Mouse (Mus musculus) neural tube, embryonic 12.5 days (tissue): ENCODE measurements at regions not wholly inside any gene's neighbourhood (a gene's known extent, or its start where the extent isn't known, plus 50 kb on each side); places are given as distances from the start of the nearest gene placed in this dataset.
"Not testable (repeated sequence)": the region's sequence is repeated elsewhere in the genome, so short reads cannot be mapped to it uniquely, and the experiment has no call there.

Experiments
- ATAC-seq: fragments of 200-750 bp; cut with Nextera tagmentation; 2 replicates; pipeline ENCODE4 v1.8.0; 2017; ENCODE audit warnings: low read depth, mild to moderate bottlenecking, moderate TSS enrichment, moderate library complexity; ENCODE audit not compliant: low FRiP score
- H3K27ac ChIP-seq: fragments of 300-500 bp; sonication (generic); 2 replicates; pipeline ENCODE4 v1.5.1; 2016
- H3K27me3 ChIP-seq: fragments of 300-500 bp; sonication (generic); replicated peaks from 2 replicates; pipeline ENCODE4 v1.6.1; 2016; ENCODE audit warnings: mild to moderate bottlenecking
- H3K36me3 ChIP-seq: fragments of 300-500 bp; sonication (generic); 2 replicates; pipeline ENCODE4 v1.6.1; 2016; ENCODE audit warnings: mild to moderate bottlenecking
- H3K4me1 ChIP-seq: fragments of 300-500 bp; sonication (generic); 2 replicates; pipeline ENCODE4 v1.6.1; 2016
- H3K4me2 ChIP-seq: fragments of 300-500 bp; sonication (generic); replicated peaks from 2 replicates; pipeline ENCODE4 v1.6.1; 2016; ENCODE audit warnings: mild to moderate bottlenecking
- H3K4me3 ChIP-seq: fragments of 300-500 bp; sonication (generic); 2 replicates; pipeline ENCODE4 v1.5.1; 2016
- H3K9ac ChIP-seq: fragments of 300-500 bp; sonication (generic); 2 replicates; pipeline ENCODE4 v1.6.1; 2016; ENCODE audit warnings: mild to moderate bottlenecking
- H3K9me3 ChIP-seq: fragments of 300-500 bp; sonication (generic); 2 replicates; pipeline ENCODE4 v1.6.1; 2016; ENCODE audit warnings: mild to moderate bottlenecking
- WGBS: fragments of 180-500 bp; shearing (Covaris S2); methylation state at CpG from one replicate; pipeline ENCODE4 v1.1.7; 2016; 5-methylcytosine and 5-hydroxymethylcytosine counted together

DNA sequence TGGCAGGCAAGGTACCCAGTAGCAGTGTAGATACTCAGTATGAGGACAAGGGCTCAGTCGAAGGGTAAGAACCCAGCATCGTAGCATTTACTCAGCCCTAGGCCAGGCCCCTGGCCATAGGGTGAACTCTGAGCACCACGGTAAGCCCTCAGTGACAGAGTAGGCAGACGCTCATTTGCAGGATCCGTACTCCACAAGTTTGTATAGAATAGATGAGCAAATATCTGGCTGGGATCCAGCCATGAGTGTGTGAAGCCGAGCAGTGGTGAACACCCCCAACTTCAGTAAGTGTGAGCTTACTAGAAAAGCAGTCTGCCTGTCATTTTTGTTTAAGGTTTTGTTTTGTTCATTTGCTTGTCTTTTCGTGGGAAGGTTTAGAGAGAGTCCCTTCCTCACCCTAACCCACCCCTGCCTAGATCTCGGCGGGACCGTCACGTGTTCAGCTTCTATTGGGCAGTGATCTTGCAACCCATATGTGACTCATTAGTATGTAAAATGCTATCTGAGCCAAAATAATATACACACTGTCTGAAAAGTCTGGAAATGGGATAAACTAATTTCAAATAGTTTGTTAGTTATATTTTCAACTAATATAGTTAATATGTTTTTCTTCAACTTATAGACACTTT is 76.3 kb downstream of the Gm5447 start:
- no peak overlapping the region for H3K4me2 ChIP-seq
- no peaks in the 10 kb centered on the region for H3K9me3 ChIP-seq
- H3K27me3 ChIP-seq: no peaks in the 10 kb centered on the region
- no peaks in the 10 kb centered on the region for H3K4me1 ChIP-seq
- H3K9ac ChIP-seq: no peak overlapping the region
- 87% methylated on average over 11 of the region's 11 CpGs for WGBS
- no peaks in the 10 kb centered on the region for H3K36me3 ChIP-seq
- no peak overlapping the region for H3K27ac ChIP-seq
- H3K4me3 ChIP-seq: no peak overlapping the region
- no peak for ATAC-seq

DNA sequence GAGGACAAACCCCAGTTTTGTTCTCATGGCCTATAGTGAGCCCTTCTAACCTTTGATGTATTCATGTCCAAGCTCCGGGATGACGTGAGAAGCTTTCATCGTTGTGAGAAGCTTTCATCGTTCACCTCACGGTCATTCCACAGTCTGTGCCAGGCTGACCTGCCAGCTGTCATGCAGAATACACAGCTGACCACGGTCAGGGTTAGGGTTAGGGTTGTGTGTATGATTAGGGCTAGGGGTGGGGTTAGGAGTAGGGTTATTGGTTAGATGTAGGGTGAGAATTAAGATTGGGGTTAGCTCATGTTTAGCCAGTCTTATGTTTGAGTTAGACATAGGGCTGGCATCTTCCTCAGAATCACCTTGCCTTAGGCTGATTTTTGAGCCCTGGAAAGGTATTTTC is 77.6 kb downstream of the Gm5447 start:
- not testable (repeated sequence) for ATAC-seq, H3K27ac ChIP-seq, H3K4me2 ChIP-seq, H3K4me1 ChIP-seq, H3K36me3 ChIP-seq, H3K4me3 ChIP-seq, H3K9me3 ChIP-seq, H3K27me3 ChIP-seq, H3K9ac ChIP-seq
- 85% methylated on average over 2 of the region's 6 CpGs for WGBS

DNA sequence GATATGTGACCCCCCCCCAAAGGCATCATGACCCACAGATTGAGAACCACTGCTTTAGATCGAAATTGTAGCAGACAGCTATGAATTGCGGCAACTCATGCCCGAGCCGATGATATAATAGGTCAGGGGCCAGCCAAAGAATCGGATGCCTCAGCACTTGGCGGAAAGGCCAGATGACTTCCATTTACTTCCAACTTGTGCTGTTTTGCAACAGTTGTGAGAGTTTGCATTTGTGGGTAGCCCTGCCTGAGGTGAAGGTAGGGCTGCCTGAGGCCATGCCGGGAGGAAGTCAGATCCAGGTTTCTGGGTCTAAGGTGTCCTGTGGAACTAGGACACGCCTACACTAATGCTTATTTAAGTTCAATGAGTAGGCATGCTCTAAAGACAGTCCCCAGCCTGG is 80.4 kb downstream of the Gm5447 start:
- Histone ChIP-seq H3K27ac (no peak overlapping the region), H3K9ac (no peak overlapping the region), H3K9me3 (no peaks in the 10 kb centered on the region), H3K4me1 (no peaks in the 10 kb centered on the region), H3K36me3 (no peaks in the 10 kb centered on the region), H3K4me2 (no peak overlapping the region), H3K27me3 (no peaks in the 10 kb centered on the region), H3K4me3 (no peak overlapping the region)
- no peak for ATAC-seq
- 96% methylated on average over 8 of the region's 8 CpGs for WGBS

DNA sequence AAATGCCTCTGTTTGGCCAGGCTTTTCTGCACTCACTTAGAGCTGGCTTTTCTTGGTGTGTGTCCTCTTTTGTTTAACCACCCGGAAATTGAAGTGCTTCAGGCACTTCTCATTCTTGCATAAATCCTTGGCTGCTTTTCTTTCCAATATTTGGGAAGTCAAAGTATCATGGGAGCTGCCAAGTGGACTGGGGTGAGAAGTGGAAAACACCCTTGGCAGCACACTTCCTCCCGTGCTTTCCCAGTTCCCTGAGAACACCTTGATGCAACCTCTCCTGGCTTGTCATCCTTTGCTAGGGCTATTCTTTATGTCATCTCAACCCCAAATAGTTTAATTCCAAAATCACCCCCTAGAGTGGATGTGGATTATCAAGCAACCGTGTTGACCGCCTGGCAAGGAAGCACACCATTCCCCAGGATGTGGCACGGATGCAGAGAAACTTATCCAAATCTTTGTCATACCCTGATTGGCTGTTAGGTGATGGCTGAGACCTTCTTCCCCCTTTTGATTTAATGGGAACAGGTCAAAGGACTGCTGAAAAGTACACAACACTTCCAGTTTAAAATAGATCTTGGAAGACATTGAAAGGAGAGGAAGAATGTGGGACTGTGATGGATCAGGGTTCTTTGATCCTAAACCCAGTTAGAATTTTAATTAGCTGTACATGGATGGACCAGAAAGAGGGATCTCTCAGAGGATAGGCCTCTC is 81.5 kb downstream of the Gm5447 start:
- H3K4me1 ChIP-seq: no peaks in the 10 kb centered on the region
- no peak overlapping the region for H3K9ac ChIP-seq
- WGBS: 84% methylated on average over 5 of the region's 5 CpGs
- no peak overlapping the region for H3K4me2 ChIP-seq
- H3K4me3 ChIP-seq: no peak overlapping the region
- H3K9me3 ChIP-seq: no peaks in the 10 kb centered on the region
- no peak for ATAC-seq
- no peak overlapping the region for H3K27ac ChIP-seq
- no peaks in the 10 kb centered on the region for H3K27me3 ChIP-seq
- no peaks in the 10 kb centered on the region for H3K36me3 ChIP-seq

DNA sequence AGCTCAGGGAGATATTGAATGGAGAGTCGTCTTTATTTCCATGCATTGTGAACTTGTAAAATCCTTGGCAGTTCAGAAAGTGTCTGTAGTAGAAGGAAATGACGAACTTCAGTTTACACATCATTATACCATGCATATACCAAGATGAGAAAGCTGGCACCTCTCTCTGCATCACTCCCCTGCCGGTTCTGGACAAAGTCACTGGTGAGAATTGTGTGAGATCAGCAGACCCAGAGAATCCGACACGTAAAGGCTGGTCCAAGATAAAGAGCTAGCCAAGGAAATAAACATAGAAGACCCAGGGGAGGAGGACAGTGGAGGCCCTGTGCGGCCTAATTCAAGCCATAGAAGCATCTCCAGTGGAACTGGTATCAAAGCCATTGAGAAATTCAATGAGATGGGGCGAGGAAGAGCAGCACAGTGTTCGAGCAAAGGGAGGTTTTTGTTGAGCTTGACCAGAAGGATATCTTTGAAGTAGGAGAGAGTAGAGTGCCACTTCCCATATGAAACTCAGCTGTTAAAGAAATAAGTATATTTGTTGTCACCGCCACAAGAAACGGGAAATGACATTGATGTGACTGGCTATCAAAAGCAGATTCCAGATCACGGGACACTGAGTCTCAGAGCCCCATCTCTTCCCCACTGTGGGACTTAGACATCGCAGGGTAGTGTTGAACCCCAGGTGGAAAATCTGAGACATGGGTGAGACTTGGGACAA is 82.3 kb downstream of the Gm5447 start:
- no peaks in the 10 kb centered on the region for H3K9me3 ChIP-seq
- no peak overlapping the region for H3K4me3 ChIP-seq
- no peaks in the 10 kb centered on the region for H3K4me1 ChIP-seq
- ATAC-seq: no peak
- H3K36me3 ChIP-seq: no peaks in the 10 kb centered on the region
- no peak overlapping the region for H3K27ac ChIP-seq
- WGBS: 91% methylated on average over 12 of the region's 12 CpGs
- H3K27me3 ChIP-seq: no peaks in the 10 kb centered on the region
- H3K9ac ChIP-seq: no peak overlapping the region
- H3K4me2 ChIP-seq: no peak overlapping the region

DNA sequence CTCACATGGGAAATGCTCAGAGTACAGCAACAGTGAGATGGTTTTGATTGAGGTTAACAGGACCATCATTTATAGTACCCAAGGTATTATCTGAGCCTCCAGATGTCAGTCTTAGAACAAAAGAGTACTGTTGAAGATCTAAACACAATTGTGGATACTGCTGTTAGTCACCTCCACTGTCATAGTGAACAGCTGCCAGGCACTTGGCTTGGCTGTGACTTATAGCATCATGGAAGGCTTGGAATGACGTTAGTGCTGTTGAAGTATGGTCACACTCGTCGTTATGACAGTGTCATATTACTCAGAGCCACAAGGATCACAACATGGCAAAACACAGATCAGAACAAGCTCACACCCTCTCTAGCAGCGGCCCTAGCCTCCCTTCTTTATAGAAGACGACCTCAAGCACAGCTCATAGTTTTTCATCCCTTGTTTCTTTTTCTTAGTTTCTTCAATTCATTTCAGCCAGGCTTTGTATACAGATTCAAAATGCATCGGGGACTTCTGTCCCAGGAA is 87.0 kb downstream of the Gm5447 start:
- Histone ChIP-seq H3K9me3 (0 out of 2 replicates have a peak, but pooled peaks cover 3% of the 10 kb centered on the region), H3K27me3 (no peaks in the 10 kb centered on the region), H3K4me2 (no peak overlapping the region), H3K9ac (no peak overlapping the region), H3K36me3 (no peaks in the 10 kb centered on the region), H3K27ac (no peak overlapping the region), H3K4me1 (no peaks in the 10 kb centered on the region), H3K4me3 (no peak overlapping the region)
- WGBS: 78% methylated on average over 6 of the region's 6 CpGs
- ATAC-seq: no peak

DNA sequence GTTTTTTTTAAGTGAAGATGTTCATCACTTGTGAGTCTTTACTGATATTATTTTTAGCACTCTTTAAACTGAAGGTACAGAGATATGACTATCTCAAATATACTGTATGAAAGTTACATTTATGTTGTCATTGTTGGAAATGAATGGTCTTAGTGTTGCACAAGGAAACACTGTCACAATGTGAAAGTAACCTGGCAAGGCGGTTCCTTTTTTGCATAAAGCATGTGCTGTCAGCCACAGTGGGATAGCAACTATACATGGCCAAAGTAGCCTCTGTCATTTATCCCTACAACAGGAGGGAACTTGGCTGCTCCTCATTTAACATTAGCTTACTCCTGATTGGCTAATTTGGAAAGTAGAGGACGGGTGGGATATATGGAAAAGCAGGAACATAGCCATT is 94.3 kb downstream of the Gm5447 start:
- Histone ChIP-seq H3K9ac (no peak overlapping the region), H3K4me3 (no peak overlapping the region), H3K36me3 (no peaks in the 10 kb centered on the region), H3K4me2 (no peak overlapping the region), H3K4me1 (no peaks in the 10 kb centered on the region), H3K9me3 (0 out of 2 replicates have a peak, but pooled peaks cover 3% of the 10 kb centered on the region), H3K27ac (no peak overlapping the region), H3K27me3 (no peaks in the 10 kb centered on the region)
- ATAC-seq: no peak
- WGBS: 84% methylated on average over 2 of the region's 2 CpGs

DNA sequence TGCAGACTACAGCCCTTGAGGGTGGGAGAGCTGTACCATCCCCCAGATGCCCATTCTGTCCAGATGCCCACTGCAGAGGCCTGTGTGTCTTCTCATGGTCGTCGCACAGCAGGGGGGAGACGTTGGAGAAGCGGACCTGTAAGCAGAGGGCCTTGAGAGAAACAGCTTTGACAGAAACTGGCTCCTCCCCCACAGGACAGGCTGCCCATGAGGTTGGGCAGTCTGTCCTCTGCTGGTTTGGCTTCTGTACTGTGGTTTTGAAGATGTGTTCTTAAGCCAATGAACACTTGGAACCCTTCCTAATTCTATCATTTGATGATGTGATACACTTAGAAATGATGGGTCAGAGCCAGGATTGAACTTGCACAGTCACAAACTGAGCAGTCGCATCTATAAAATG is 102.5 kb downstream of the Gm5447 start:
- Histone ChIP-seq H3K4me1 (no peaks in the 10 kb centered on the region), H3K9me3 (no peaks in the 10 kb centered on the region), H3K4me2 (no peak overlapping the region), H3K27me3 (peaks cover 18% of the 10 kb centered on the region), H3K4me3 (no peak overlapping the region), H3K36me3 (no peaks in the 10 kb centered on the region), H3K27ac (no peak overlapping the region), H3K9ac (no peak overlapping the region)
- 57% methylated on average over 5 of the region's 5 CpGs for WGBS
- ATAC-seq: no peak

DNA sequence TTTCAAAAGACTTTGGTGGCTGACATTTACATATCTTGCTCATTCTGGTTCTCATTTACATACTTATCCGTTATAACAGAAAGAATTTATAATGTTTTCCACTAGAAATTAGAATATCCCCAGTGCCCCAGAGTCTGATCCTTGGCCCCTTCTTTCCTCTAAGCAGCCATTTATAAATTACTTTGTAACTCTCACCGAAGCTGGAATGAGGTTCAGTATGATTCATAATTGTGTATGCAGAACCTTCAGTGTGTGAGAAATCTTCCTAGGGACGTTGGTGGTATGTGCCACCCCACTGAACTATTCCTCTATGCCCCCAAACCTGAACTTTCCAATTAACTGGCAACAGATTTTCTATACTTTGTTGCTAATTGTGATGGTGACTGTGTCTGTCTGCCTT is 104.7 kb downstream of the Gm5447 start:
- no peaks in the 10 kb centered on the region for H3K4me1 ChIP-seq
- no peak overlapping the region for H3K9ac ChIP-seq
- H3K27ac ChIP-seq: no peak overlapping the region
- H3K4me2 ChIP-seq: no peak overlapping the region
- 78% methylated on average over 3 of the region's 3 CpGs for WGBS
- peaks cover 18% of the 10 kb centered on the region for H3K27me3 ChIP-seq
- no peak overlapping the region for H3K4me3 ChIP-seq
- H3K9me3 ChIP-seq: no peaks in the 10 kb centered on the region
- no peak for ATAC-seq
- H3K36me3 ChIP-seq: no peaks in the 10 kb centered on the region

DNA sequence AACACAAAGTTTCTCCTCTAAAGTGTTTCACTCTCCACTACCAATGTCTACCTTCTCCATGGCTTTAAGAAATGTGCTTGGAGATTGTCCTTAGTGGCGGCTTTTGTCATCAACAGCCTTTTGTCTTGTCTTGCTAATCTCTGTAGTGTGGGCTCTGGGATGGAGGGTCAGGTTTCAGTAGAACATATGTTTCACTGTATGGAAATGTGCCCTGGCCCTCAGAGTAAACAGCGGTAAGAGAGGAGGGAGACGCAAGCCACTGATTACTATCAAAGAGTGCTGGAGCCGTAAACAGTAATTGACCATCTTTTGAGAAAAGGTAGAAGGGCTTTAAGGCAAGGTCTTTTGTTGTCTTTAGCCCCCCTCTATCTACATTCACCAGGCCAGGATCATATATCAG is 106.2 kb downstream of the Gm5447 start:
- peaks cover 18% of the 10 kb centered on the region for H3K27me3 ChIP-seq
- no peaks in the 10 kb centered on the region for H3K36me3 ChIP-seq
- no peak overlapping the region for H3K27ac ChIP-seq
- H3K9ac ChIP-seq: no peak overlapping the region
- no peaks in the 10 kb centered on the region for H3K9me3 ChIP-seq
- no peak overlapping the region; the same call in 1 of the 2 replicates for H3K4me2 ChIP-seq
- ATAC-seq: no peak
- WGBS: 5% methylated on average over 4 of the region's 4 CpGs
- H3K4me1 ChIP-seq: no peaks in the 10 kb centered on the region
- no peak overlapping the region for H3K4me3 ChIP-seq

DNA sequence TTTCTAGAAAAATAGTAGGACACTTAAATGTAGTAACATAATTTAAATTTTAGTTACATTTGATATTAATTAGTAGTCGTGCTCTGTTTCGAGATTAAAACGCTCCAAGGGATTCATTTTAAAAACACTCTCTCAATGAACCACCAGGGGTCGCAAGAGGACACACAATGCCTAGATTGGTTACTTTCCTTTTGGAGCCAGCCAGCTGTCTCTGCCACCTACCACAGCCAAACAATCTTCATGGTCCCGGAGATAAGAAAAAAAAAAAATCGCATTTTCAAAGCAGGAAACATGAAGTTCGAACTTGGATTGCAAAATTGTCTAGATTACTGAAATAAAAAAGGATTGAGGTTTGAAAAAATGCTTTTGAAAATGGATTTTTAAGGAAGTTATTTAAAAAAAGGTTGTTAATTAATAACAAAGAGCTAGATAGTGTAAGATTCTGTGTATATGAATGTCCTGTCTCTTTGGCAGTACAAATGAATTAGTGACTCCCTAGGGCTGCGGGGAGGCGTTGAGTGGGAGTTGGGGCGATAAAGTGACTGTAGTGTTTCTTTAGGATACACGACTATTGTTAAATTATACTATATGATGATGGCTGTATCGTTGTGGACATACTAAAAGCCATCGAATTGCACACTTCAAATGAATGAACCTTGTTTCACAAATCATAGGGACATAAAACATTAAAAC is 108.6 kb downstream of the Gm5447 start:
- H3K4me2 ChIP-seq: no peak overlapping the region
- ATAC-seq: 0 out of 2 replicates have a peak, but pooled peaks have one; percentile 48
- 35% methylated on average over 13 of the region's 13 CpGs for WGBS
- no peak overlapping the region for H3K9ac ChIP-seq
- H3K4me3 ChIP-seq: no peak overlapping the region
- H3K9me3 ChIP-seq: no peaks in the 10 kb centered on the region
- peaks cover 14% of the 10 kb centered on the region; the same call in 1 of the 2 replicates for H3K27me3 ChIP-seq
- H3K36me3 ChIP-seq: no peaks in the 10 kb centered on the region
- H3K4me1 ChIP-seq: no peaks in the 10 kb centered on the region
- no peak overlapping the region for H3K27ac ChIP-seq

DNA sequence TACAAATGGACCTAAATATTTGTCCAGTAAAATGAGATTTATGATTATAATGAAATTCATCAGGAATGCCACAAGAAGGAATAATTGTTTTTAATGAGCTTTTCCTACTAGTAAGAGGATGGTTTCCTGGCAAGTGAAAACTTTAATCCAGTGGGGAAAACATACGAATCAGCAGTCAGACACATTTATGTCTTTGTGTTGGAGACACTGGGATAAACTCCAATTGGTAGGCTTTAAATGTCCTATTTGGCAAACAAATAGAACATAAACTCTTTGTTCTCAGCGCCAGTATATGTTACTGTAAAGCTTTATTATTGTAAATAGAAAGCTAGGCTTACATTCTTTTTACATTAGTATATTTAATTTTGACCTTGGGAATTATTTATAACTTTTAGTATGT is 127.0 kb downstream of the Gm5447 start:
- H3K9me3 ChIP-seq: no peaks in the 10 kb centered on the region
- no peaks in the 10 kb centered on the region for H3K27me3 ChIP-seq
- 82% methylated on average over 2 of the region's 2 CpGs for WGBS
- no peaks in the 10 kb centered on the region for H3K36me3 ChIP-seq
- H3K4me3 ChIP-seq: no peak overlapping the region
- H3K4me2 ChIP-seq: no peak overlapping the region
- ATAC-seq: no peak
- no peaks in the 10 kb centered on the region for H3K4me1 ChIP-seq
- H3K27ac ChIP-seq: no peak overlapping the region
- H3K9ac ChIP-seq: no peak overlapping the region
